Mouse (Mus musculus) hindbrain, embryonic 16.5 days (tissue): ENCODE results near the gene Baz2a. TPM values are rescaled to one million over a fixed set of nuclear protein-coding genes. Genes with fewer than 3 reads are reported as not detected.
A peak's percentile ranks its signal among the peaks of the same experiment; 100 is the strongest.
"Not testable (repeated sequence)": the region's sequence is repeated elsewhere in the genome, so short reads cannot be mapped to it uniquely, and the experiment has no call there.

ENCODE experiments used
- ATAC-seq: fragments of 200-750 bp; cut with Nextera tagmentation; 2 replicates; pipeline ENCODE4 v1.8.0; 2017; ENCODE audit warnings: moderate TSS enrichment, moderate library complexity
- H3K27ac ChIP-seq: fragments of 300-500 bp; sonication (generic); 2 replicates; pipeline ENCODE4 v1.5.1; 2014; ENCODE audit warnings: low read depth, mild to moderate bottlenecking, control low read depth, low read length, moderate library complexity
- H3K27me3 ChIP-seq: fragments of 300-500 bp; sonication (generic); replicated peaks from 2 replicates; pipeline ENCODE4 v1.6.1; 2014; ENCODE audit warnings: low read length; ENCODE audit not compliant: control insufficient read depth, insufficient read depth
- H3K36me3 ChIP-seq: fragments of 300-500 bp; sonication (generic); 2 replicates; pipeline ENCODE4 v1.6.1; 2014; ENCODE audit warnings: mild to moderate bottlenecking, low read length, moderate library complexity, mixed read lengths; ENCODE audit not compliant: control insufficient read depth, insufficient read depth
- H3K4me1 ChIP-seq: fragments of 300-500 bp; sonication (generic); 2 replicates; pipeline ENCODE4 v1.6.1; 2014; ENCODE audit warnings: low read depth, low read length; ENCODE audit not compliant: control insufficient read depth, insufficient read depth
- H3K4me2 ChIP-seq: fragments of 300-500 bp; sonication (generic); 2 replicates; pipeline ENCODE4 v1.6.1; 2014; ENCODE audit warnings: mild to moderate bottlenecking, low read length, control low read depth, moderate library complexity
- H3K4me3 ChIP-seq: fragments of 300-500 bp; sonication (generic); 2 replicates; pipeline ENCODE4 v1.5.1; 2014; ENCODE audit warnings: mild to moderate bottlenecking, low read length, control low read depth, moderate library complexity
- H3K9ac ChIP-seq: fragments of 300-500 bp; sonication (generic); 2 replicates; pipeline ENCODE4 v1.6.1; 2014; ENCODE audit warnings: low read depth, mild to moderate bottlenecking, control low read depth, low read length, moderate library complexity
- H3K9me3 ChIP-seq: fragments of 300-500 bp; sonication (generic); 2 replicates; pipeline ENCODE4 v1.6.1; 2014; ENCODE audit warnings: mild to moderate bottlenecking, low read length, moderate library complexity; ENCODE audit not compliant: control insufficient read depth
- WGBS: fragments of 180-500 bp; shearing (Covaris S2); extraction: QIAGEN DNeasy Blood & Tissue Kit; methylation state at CpG from one replicate; pipeline ENCODE4 v1.1.7; 2014; 5-methylcytosine and 5-hydroxymethylcytosine counted together
- polyA plus RNA-seq: library from polyadenylated mRNA; unstranded; fragments of >200 nt; fragmentation: Nextera tagmentation; extraction: Ambion mirVana; gene quantifications from 2 replicates; pipeline ENCODE4 v1.2.1, GENCODE M21; 2015

The Baz2a gene
- polyA plus RNA-seq, 1 experiment from 2014 or later, result 6.9 TPM

GRCm38 (mm10) chr10:128149592-128149991 is 58.2 kb downstream of the Baz2a start:
- H3K4me3 ChIP-seq, result no peak overlapping the region
- ATAC-seq, result no peak; the same call in 1 of the 2 replicates
- no peak overlapping the region for H3K27ac ChIP-seq
- H3K9ac ChIP-seq, result no peak overlapping the region
- H3K9me3 ChIP-seq, result no peaks in the 10 kb centered on the region
- no peaks in the 10 kb centered on the region for H3K36me3 ChIP-seq
- H3K27me3 ChIP-seq, result no peaks in the 10 kb centered on the region
- no peak overlapping the region for H3K4me2 ChIP-seq
- H3K4me1 ChIP-seq, result 0 out of 2 replicates have a peak, but pooled peaks cover 2% of the 10 kb centered on the region
- 4% methylated on average over 5 of the region's 5 CpGs for WGBS

- ATAC-seq, result no peak
- Histone ChIP-seq H3K27me3 (no peaks in the 10 kb centered on the region), H3K27ac (no peak overlapping the region), H3K9me3 (no peaks in the 10 kb centered on the region), H3K9ac (no peak overlapping the region), H3K4me2 (no peak overlapping the region), H3K4me3 (no peak overlapping the region), H3K4me1 (0 out of 2 replicates have a peak, but pooled peaks cover 2% of the 10 kb centered on the region), H3K36me3 (no peaks in the 10 kb centered on the region)
- WGBS, result 77% methylated on average over 14 of the region's 14 CpGs
Observed at GRCm38 (mm10) chr10:128150941-128151340, 59.6 kb downstream of the Baz2a start.

GRCm38 (mm10) chr10:128153978-128154377 is 62.6 kb downstream of the Baz2a start:
- no peak overlapping the region for H3K27ac ChIP-seq
- ATAC-seq, result no peak
- no peaks in the 10 kb centered on the region for H3K36me3 ChIP-seq
- H3K4me3 ChIP-seq, result no peak overlapping the region
- H3K9me3 ChIP-seq, result no peaks in the 10 kb centered on the region
- H3K4me2 ChIP-seq, result no peak overlapping the region
- H3K9ac ChIP-seq, result no peak overlapping the region
- 64% methylated on average over 3 of the region's 3 CpGs for WGBS
- H3K4me1 ChIP-seq, result 0 out of 2 replicates have a peak, but pooled peaks cover 2% of the 10 kb centered on the region
- no peaks in the 10 kb centered on the region for H3K27me3 ChIP-seq

- not testable (repeated sequence) for H3K4me3 ChIP-seq, H3K36me3 ChIP-seq, H3K9me3 ChIP-seq, H3K27me3 ChIP-seq, ATAC-seq, H3K4me2 ChIP-seq, H3K4me1 ChIP-seq, H3K9ac ChIP-seq, H3K27ac ChIP-seq
- WGBS, result 100% methylated on average over 2 of the region's 3 CpGs
Observed at GRCm38 (mm10) chr10:128165726-128166125, 74.3 kb downstream of the Baz2a start.

GRCm38 (mm10) chr10:128167091-128167490 is 75.7 kb downstream of the Baz2a start:
- H3K27ac ChIP-seq, result no peak overlapping the region
- H3K9ac ChIP-seq, result no peak overlapping the region
- H3K4me3 ChIP-seq, result no peak overlapping the region
- H3K27me3 ChIP-seq, result no peaks in the 10 kb centered on the region
- H3K36me3 ChIP-seq, result no peaks in the 10 kb centered on the region
- WGBS, result 54% methylated on average over 6 of the region's 6 CpGs
- no peaks in the 10 kb centered on the region for H3K4me1 ChIP-seq
- ATAC-seq, result no peak
- H3K9me3 ChIP-seq, result no peaks in the 10 kb centered on the region
- H3K4me2 ChIP-seq, result no peak overlapping the region

GRCm38 (mm10) chr10:128171348-128171747 is 80.0 kb downstream of the Baz2a start:
- not testable (repeated sequence) for H3K36me3 ChIP-seq, H3K9me3 ChIP-seq, H3K4me1 ChIP-seq, H3K9ac ChIP-seq, ATAC-seq, H3K4me3 ChIP-seq, H3K27me3 ChIP-seq, H3K4me2 ChIP-seq, H3K27ac ChIP-seq
- WGBS, result 97% methylated on average over 10 of the region's 10 CpGs

GRCm38 (mm10) chr10:128175302-128175701 is 83.9 kb downstream of the Baz2a start:
- H3K9me3 ChIP-seq, result no peaks in the 10 kb centered on the region
- H3K4me2 ChIP-seq, result peak overlapping the region; percentile 85
- no peaks in the 10 kb centered on the region for H3K27me3 ChIP-seq
- no peak overlapping the region for H3K27ac ChIP-seq
- peak overlapping the region; percentile 54 for H3K4me3 ChIP-seq
- WGBS, result 18% methylated on average over 3 of the region's 3 CpGs
- ATAC-seq, result no peak
- peak overlapping the region; percentile 65 for H3K9ac ChIP-seq
- no peaks in the 10 kb centered on the region for H3K36me3 ChIP-seq
- H3K4me1 ChIP-seq, result peaks cover 9% of the 10 kb centered on the region

GRCm38 (mm10) chr10:128175996-128176755 is 84.8 kb downstream of the Baz2a start:
- peak overlapping the region; percentile 54 for H3K4me3 ChIP-seq
- H3K36me3 ChIP-seq, result no peaks in the 10 kb centered on the region
- H3K4me2 ChIP-seq, result peak overlapping the region; percentile 85
- no peaks in the 10 kb centered on the region for H3K27me3 ChIP-seq
- H3K4me1 ChIP-seq, result peaks cover 9% of the 10 kb centered on the region
- H3K9ac ChIP-seq, result peak overlapping the region; percentile 65
- whole genome bisulfite sequencing, result under 1% methylated on average over 17 of the region's 17 CpGs
- no peaks in the 10 kb centered on the region for H3K9me3 ChIP-seq
- ATAC-seq, result peak; percentile 88
- H3K27ac ChIP-seq, result peak overlapping the region; percentile 83

- Histone ChIP-seq H3K9ac (no peak overlapping the region), H3K4me2 (no peak overlapping the region), H3K9me3 (no peaks in the 10 kb centered on the region), H3K36me3 (no peaks in the 10 kb centered on the region), H3K4me3 (no peak overlapping the region), H3K27ac (no peak overlapping the region), H3K27me3 (no peaks in the 10 kb centered on the region), H3K4me1 (peaks cover 9% of the 10 kb centered on the region)
- ATAC-seq, result 0 out of 2 replicates have a peak, but pooled peaks have one; percentile 30
- WGBS, result 84% methylated on average over 4 of the region's 4 CpGs
Observed at GRCm38 (mm10) chr10:128177316-128177715, 85.9 kb downstream of the Baz2a start.
